Mouse (Mus musculus) left cerebral cortex, adult 6 months (tissue): ENCODE results near the gene Olfr1163. TPM values are rescaled to one million over a fixed set of nuclear protein-coding genes. Genes with fewer than 3 reads are reported as not detected.

Experiments used
- long read RNA-seq, 2 experiments: library from polyadenylated mRNA; unstranded; transcript quantifications; one replicate each; pipeline ENCODE4 v2.0.0; 2019 to 2020
- polyA plus RNA-seq: library from polyadenylated mRNA; unstranded; fragments of <200 nt; fragmentation: Nextera tagmentation; gene quantifications from 2 replicates; pipeline ENCODE4 v1.2.3, GENCODE M21; 2021

Olfr1163 gene
- polyA plus RNA-seq = not detected in 2 replicates
- long read RNA-seq, experiment 1 = 0 reads
- long read RNA-seq, experiment 2 = 0 reads

GRCm38 (mm10) chr2:88071730-88072129 lies at the start of gene Olfr1163:
Gene Olfr1163 (minus strand): TSS chr2:88071830.

GRCm38 (mm10) chr2:88093866-88094265 lies 22.2 kb upstream of the Olfr1163 start, which contains the start of gene Olfr1164:
Gene Olfr1164 (minus strand): TSS chr2:88093966.

GRCm38 (mm10) chr2:88051029-88051428 lies 20.6 kb downstream of the Olfr1163 start, which contains the start of gene Olfr1162:
Gene Olfr1162 (minus strand): TSS chr2:88051129.

GRCm38 (mm10) chr2:88037599-88037998 lies 34.0 kb downstream of the Olfr1163 start, which contains the start of gene Olfr73:
Gene Olfr73 (minus strand): TSS chr2:88037699.

GRCm38 (mm10) chr2:88022474-88022873 lies 49.2 kb downstream of the Olfr1163 start, which contains the start of gene Olfr1161:
Gene Olfr1161 (plus strand): TSS chr2:88022774.

Other genes starting within 250 kb of the Olfr1163 start
- gene Olfr1148, start 241.3 kb downstream of the Olfr1163 start, polyA plus RNA-seq = not detected in 2 replicates
- gene Olfr1150-ps1, start 227.8 kb downstream of the Olfr1163 start, polyA plus RNA-seq = not detected in 2 replicates
- gene Olfr1151, start 216.0 kb downstream of the Olfr1163 start, polyA plus RNA-seq = not detected in 2 replicates
- gene Olfr1152, start 205.3 kb downstream of the Olfr1163 start, polyA plus RNA-seq = not detected in 2 replicates
- gene Olfr1153, start 176.9 kb downstream of the Olfr1163 start, polyA plus RNA-seq = not detected in 2 replicates
- gene Olfr1154, start 166.7 kb downstream of the Olfr1163 start, polyA plus RNA-seq = not detected in 2 replicates
- gene Olfr1155, start 126.7 kb downstream of the Olfr1163 start, polyA plus RNA-seq = not detected in 2 replicates
- gene Olfr1156, start 118.7 kb downstream of the Olfr1163 start, polyA plus RNA-seq = not detected in 2 replicates
- gene Olfr1157, start 103.5 kb downstream of the Olfr1163 start, polyA plus RNA-seq = not detected in 2 replicates
- not detected in 2 replicates for gene Olfr74, start 97.2 kb downstream of the Olfr1163 start, polyA plus RNA-seq
- gene Olfr1158, start 81.7 kb downstream of the Olfr1163 start, polyA plus RNA-seq = not detected in 2 replicates
- gene Olfr1160, start 63.6 kb downstream of the Olfr1163 start, polyA plus RNA-seq = not detected in 2 replicates
- not detected in 2 replicates for gene Olfr1161, start 49.1 kb downstream of the Olfr1163 start, polyA plus RNA-seq
- not detected in 2 replicates for gene Olfr73, start 34.1 kb downstream of the Olfr1163 start, polyA plus RNA-seq
- gene Olfr1162, start 20.7 kb downstream of the Olfr1163 start, polyA plus RNA-seq = not detected in 2 replicates
- gene Olfr1164, start 22.1 kb upstream of the Olfr1163 start, polyA plus RNA-seq = not detected in 2 replicates
- gene Olfr1166, start 56.4 kb upstream of the Olfr1163 start, polyA plus RNA-seq = not detected in 2 replicates
- not detected in 2 replicates for gene Olfr1167, start 83.4 kb upstream of the Olfr1163 start, polyA plus RNA-seq
- gene Olfr1168, start 110.0 kb upstream of the Olfr1163 start, polyA plus RNA-seq = not detected in 2 replicates
- not detected in 2 replicates for gene Olfr1170, start 156.5 kb upstream of the Olfr1163 start, polyA plus RNA-seq
- gene Olfr1173, start 208.0 kb upstream of the Olfr1163 start, polyA plus RNA-seq = not detected in 2 replicates
- gene Olfr1174-ps, start 243.3 kb upstream of the Olfr1163 start, polyA plus RNA-seq = not detected in 2 replicates